Mouse (Mus musculus) left cerebral cortex, postnatal 25 days (tissue): Measurements from ENCODE around the gene Pip4k2c. TPM values are rescaled to one million over a fixed set of nuclear protein-coding genes. Genes with fewer than 3 reads are reported as not detected.
"Not testable (repeated sequence)": the region's sequence is repeated elsewhere in the genome, so short reads cannot be mapped to it uniquely, and the experiment has no call there.

ENCODE experiments used
- DNase-seq, 2 experiments: peaks; one replicate each; pipeline ENCODE4 v3.0.0; 2022; ENCODE audit warnings: low spot score in 2 of 2, mixed read lengths in 1 of 2
- intact Hi-C: fragments of 180-260 bp; cut with DNase I; formaldehyde crosslinking; loops from one replicate; pipeline ENCODE4 v1.15.1; 2025
- total RNA-seq, 2 experiments: library from RNA; stranded (reverse); gene quantifications; 2 replicates each; pipeline ENCODE4 v1.2.3; 2021

Gene Pip4k2c
- total RNA-seq, 2 experiments from 2014 or later, result 95.2 to 95.6 TPM

DNA sequence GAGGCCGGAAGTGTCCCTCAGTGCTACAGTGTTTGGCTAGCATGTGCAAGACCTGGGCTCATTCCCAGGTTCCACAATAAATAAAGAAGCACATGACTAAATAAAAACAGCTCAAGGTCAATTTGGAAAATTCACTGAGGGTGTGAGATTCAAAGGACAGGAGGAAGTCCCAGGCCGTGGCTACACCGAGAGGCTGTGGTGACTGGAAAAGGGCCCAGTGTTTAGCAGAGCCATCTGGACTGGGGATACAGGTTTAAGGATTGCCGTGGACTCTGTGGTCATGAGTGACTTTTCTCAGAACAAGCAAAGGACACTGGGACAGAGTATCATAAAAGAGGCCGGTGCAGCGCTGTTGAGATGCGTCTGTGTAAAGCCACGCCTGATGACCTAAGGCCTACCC, 1.9 kb upstream of the Pip4k2c start:
- DNase-seq, result no peak
- intact Hi-C loops, result no loop called here

GRCm38 (mm10) chr10:127210961-127211405, 402 bp downstream of the Pip4k2c start:
- DNase-seq, result no peak
- intact Hi-C loops, result loop anchor here (1.0 kb wide), 3 partner anchors 15 to 24 kb away; no protein-coding TSS in a partner anchor

- peak in 1 of 2 experiments; percentile 82 for DNase-seq
- intact Hi-C loops, result loop anchor here (1.0 kb wide), 2 partner anchors 14 to 23 kb away; no protein-coding TSS in a partner anchor
Observed at GRCm38 (mm10) chr10:127209928-127210570, 1.3 kb downstream of the Pip4k2c start.

DNA sequence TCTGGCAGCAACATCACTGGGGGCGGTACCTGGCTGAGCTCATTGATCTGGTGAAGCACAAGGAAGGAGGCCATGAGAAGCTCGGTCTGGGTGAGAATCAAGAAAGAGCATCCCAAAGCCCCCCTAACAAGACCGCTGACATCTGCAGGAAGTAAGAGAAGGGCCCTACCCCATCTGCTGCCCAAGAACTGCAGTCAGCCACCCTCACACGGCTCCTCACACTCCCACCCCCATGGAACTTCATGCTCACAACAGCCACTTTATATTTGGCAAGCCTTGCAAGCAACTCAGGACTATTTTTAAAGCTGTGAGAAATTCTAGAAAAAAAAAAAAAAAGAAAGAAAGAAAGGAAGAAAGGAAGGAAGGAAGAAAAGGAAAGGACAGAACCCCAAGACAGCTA, 2.5 kb downstream of the Pip4k2c start:
- DNase-seq, result peak in 1 of 2 experiments; percentile 90

DNA sequence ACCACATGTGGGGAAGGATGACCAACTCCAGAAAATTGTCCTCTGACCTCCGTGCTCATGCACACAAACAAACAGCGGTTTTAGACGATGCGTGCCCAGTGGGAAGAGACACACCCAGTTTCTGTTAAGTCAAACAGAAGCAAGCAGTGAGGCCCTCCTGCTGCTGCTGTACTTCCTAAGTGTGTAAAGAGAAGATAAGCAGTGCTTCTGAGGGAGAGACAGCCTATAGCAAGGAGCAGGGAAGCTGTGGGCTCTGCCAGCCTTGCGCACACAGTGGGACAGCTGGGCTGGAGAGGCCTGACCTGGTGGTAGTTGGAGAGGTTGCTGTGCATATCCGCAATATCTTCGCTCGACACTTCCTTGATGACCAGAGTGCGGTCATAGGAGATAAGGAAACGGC, 6.0 kb downstream of the Pip4k2c start:
- intact Hi-C loops, result no loop called here
- DNase-seq, result no peak

More for the DNA sequence above, 2.5 kb downstream of the Pip4k2c start:
- intact Hi-C loops, result no loop called here

DNA sequence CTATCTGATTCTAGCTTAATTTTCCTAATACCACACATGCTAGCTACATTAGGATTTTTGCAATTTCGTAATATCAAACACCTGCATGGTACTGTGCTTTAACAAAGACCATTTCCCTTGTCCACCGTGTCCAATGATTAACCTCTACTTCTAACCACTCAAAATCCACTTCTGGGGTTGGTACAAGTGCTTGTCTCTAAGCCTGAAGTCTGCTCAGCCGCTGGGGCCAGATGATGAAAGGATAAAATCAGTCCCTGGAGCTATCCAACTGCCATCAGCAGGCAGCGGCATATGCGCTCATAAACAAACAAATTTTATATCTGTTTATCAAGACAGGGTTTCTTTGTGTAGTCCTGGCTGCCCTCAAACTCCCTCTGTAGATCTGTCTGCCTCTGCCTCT, 6.8 kb downstream of the Pip4k2c start:
- intact Hi-C loops, result no loop called here
- DNase-seq, result no peak

GRCm38 (mm10) chr10:127203106-127203505, 8.3 kb downstream of the Pip4k2c start:
- intact Hi-C loops, result no loop called here
- no peak for DNase-seq

GRCm38 (mm10) chr10:127200279-127200678, 11.1 kb downstream of the Pip4k2c start:
- intact Hi-C loops, result no loop called here
- no peak for DNase-seq

DNA sequence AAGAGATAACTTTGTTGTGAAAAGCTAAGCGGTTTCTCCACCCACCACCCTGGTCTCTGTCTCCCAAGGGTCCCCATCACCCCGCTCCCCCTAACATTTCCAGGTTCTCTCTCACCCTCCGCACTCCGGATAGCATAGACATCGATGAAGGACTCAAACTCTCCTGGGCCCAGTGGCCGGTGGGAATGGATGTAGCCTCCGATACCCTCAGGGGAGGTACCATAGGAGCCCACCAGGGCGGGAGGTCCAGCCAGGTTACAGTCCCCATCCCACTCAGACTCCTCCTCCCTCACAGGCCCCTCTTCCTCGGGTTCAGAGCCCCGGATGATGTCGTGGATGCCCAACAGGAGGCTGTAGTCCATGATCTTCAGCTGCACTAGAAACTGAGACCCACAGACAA, 11.9 kb downstream of the Pip4k2c start:
- intact Hi-C loops, result no loop called here
- DNase-seq, result no peak

GRCm38 (mm10) chr10:127199068-127199467, 12.3 kb downstream of the Pip4k2c start:
- intact Hi-C loops, result no loop called here

DNA sequence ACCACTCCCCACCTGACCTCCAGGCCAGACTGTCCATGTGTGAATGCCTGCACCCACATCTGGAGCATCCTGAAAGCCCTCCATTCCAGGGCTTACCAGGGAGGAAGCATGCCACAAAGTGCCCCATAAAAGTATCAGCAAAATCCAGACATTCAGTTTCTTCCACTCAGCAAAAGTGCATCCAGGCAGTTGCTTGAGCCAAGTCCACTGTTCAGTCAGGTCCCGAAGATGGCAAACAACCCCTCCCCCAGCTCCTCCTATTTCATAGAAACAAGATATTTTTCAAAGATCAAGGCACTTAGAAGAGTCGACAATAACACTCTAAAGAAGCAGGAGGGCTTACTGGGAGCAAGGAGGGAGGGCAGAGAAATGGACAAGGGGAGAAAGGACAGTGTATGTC, 12.9 kb downstream of the Pip4k2c start:
- no peak for DNase-seq
- intact Hi-C loops, result no loop called here

More at GRCm38 (mm10) chr10:127199068-127199467, 12.3 kb downstream of the Pip4k2c start:
- no peak for DNase-seq

DNA sequence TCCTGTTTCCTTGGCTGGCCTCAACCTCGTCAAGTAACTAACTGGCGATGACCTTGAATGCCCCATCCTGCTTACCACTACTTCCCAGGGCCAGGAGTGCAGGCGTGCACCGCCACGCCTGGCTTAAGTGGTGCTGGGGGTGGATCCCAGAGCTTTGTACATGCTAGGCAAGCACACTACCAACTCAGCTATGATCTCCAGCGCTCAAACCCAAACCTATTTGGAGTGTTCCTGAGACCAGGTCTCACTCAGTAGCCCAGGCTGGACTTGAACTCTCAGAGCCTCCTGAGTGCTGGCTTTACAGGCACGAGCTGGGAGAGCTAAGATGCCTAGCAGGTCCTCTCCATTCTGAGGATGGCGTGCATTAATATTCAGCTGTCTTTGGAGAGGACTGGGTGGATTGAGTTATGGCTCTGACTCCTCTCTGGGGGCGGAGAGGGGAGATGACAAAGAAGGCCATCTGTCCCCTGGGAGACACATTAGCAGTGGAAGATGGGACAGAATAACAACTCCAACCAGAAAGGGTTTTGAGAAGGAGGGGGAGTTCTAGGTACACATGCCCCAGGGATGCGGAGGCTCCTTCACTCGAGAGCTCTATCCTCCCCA, 13.8 kb downstream of the Pip4k2c start:
- intact Hi-C loops, result no loop called here
- peak in 1 of 2 experiments; percentile 69 for DNase-seq

- DNase-seq, result no peak
- intact Hi-C loops, result no loop called here
Observed at GRCm38 (mm10) chr10:127197104-127197503, 14.3 kb downstream of the Pip4k2c start.

- intact Hi-C loops, result loop anchor here (1.0 kb wide), 1 partner anchor 14 kb away; no protein-coding TSS in a partner anchor
- DNase-seq, result peak; percentile 71 to 87
Observed at GRCm38 (mm10) chr10:127196392-127196791, 15.0 kb downstream of the Pip4k2c start.

DNA sequence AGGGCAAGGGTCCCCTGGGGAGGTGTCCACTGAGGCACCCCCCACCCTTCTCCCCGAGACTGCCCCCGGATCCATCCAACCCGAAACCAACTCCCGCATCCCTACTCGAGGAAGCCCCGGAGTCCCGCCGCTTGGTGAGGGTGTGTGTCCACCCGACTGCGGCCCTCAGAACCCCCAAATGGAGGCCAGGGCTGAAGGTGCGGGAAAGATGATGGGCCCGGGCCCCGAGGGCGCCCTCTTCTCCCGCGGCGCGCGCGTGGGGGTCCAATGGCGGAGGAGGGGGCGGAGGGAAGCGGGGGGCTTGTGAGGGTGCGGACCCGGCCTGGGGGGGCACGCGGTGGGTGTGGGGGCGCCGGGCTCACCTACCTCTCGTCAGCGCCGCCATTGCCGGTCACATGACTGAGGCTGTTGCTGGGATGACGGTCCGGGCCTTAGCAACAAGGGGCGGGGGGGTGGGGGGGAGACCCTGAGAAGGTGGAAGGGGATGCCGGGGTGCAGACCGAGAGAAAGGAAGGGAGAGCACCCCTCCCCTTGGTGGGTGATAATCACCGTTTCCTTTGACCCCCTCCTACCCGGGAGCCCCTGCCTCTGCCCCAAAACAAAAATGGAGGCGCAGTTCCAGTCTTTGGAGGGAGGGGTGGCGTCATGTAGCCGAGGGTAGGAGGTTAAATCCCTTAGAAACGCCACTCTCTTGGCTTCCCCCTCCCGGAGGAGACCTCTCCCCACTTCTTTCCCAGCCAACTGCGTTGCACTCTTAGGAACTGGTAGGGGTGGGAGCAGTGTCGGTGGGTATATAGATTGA, 15.9 kb downstream of the Pip4k2c start, which contains the start of gene Dtx3:
Dtx3 (minus strand) TSS at position 401 of the 802 bp plus-strand sequence.
- intact Hi-C loops, result loop anchor here (1.0 kb wide), 1 partner anchor 15 kb away; no protein-coding TSS in a partner anchor
- peak in 1 of 2 experiments; percentile 58 for DNase-seq

DNA sequence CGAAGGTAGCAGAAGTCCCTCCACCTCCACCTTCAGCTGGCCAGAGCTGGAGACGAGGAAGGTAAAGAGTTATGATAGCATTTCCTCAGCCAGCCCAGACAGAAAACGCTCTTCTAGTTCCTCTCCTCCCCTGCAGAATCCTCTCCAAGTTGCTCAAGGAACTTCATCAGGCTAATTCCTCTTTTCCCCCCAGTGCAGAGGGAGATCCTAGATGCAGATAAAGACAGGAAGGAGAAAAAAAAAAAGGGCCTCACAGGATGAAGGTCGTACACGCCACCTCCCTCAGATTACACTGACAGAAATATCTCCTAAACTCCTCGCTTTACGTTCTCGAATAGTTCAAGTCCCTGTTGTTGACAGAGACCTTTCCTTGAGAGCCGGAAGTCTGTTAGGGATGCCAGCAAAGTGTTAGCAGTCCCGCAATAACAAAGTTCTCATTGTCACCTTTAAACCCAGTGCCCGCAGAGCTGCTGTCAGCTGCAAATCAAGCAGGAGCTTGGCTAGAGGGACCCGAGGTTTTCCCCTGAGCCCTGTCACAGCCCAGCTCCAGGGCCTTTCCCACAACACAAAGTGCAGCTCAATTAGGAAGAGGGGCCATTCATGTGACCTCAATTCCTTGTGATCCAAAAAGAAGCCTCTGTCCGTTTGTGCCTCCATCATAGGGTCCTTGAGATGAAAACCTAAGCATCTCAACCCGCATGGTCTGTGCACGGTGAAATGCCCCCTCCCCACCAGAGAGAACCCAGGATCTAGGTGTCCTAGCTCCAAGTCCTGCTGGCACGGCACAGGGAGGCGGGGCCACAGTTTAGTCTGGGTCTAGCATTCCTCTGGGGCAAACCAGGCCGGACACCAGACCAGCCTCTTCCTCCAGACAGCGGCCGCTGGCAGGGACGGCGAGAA, 16.7 kb downstream of the Pip4k2c start:
- intact Hi-C loops, result no loop called here
- DNase-seq, result no peak

GRCm38 (mm10) chr10:127193011-127193410, 18.4 kb downstream of the Pip4k2c start:
- intact Hi-C loops, result no loop called here
- DNase-seq, result no peak

DNA sequence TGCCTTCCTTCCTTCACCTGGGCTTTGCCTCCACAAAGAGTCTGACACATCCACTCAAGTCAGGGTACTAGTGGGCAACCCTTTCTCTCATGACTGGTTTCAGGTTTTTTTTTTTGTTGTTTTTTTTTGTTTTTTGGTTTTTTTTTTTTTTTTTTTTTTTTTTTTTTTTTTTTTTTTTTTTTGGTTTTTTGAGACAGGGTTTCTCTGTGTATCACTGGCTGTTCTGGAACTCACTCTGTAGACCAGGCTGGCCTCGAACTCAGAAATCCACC, 19.4 kb downstream of the Pip4k2c start:
- intact Hi-C loops, DNase-seq: not testable (repeated sequence)
